Mouse (Mus musculus): ENCODE results near the gene Med18. TPM values are rescaled to one million over a fixed set of nuclear protein-coding genes. Genes with fewer than 3 reads are reported as not detected.

Med18 gene
- total RNA-seq (2014; rRNA removed; ENCODE audit: low replicate concordance), result 6.6 TPM in 2 replicates
- 10.2 TPM in 2 replicates for polyA plus RNA-seq (2015; fragmentation: Nextera tagmentation; extraction: Ambion mirVana)

GRCm38 (mm10) chr4:132463430-132464254 is at the start of gene Med18:
TSS of gene Med18 (minus strand) at chr4:132463921.
- TF ChIP-seq EP300 (IDR thresholded peaks at IDR 0.05; ENCODE audit: low read depth), result peak; percentile 69; the same call in 1 of the 2 replicates
- peak; percentile 40 for TF ChIP-seq CTCF (IDR thresholded peaks at IDR 0.05; ENCODE audit: low read depth)
- peak within 1 kb of the TSS; percentile 23 for H3K27ac ChIP-seq (ENCODE audit: low read depth)
- ATAC-seq (ENCODE audit: insufficient read depth, low read depth) (peak; percentile 91), DNase-seq (ENCODE audit: low spot score) (peak; percentile 90)
- peaks cover 6% of the 10 kb centered on the region; the same call in 1 of the 2 replicates for H3K4me1 ChIP-seq (ENCODE audit: control insufficient read depth, insufficient read depth)
- no peaks in the 10 kb centered on the region for H3K27me3 ChIP-seq (ENCODE audit: control insufficient read depth, insufficient read depth, low read length)
- peak within 1 kb of the TSS; percentile 73 for H3K9ac ChIP-seq (replicated peaks; ENCODE audit: low read depth, low read length)
- no peaks in the 10 kb centered on the region for H3K9me3 ChIP-seq (replicated peaks; ENCODE audit: control insufficient read depth, low read length)
- H3K36me3 ChIP-seq (replicated peaks; ENCODE audit: control insufficient read depth, insufficient read depth, low read length), result peaks cover 15% of the 10 kb centered on the region
- peak within 1 kb of the TSS; percentile 65 for H3K4me3 ChIP-seq (ENCODE audit: low read depth, low read length)
- WGBS, result 1% methylated on average over 44 of the region's 44 CpGs
- H3K4me2 ChIP-seq (ENCODE audit: low read depth, low read length), result peak within 1 kb of the TSS; percentile 86

GRCm38 (mm10) chr4:132512080-132512479 is 48.4 kb upstream of the Med18 start:
- ATAC-seq (ENCODE audit: insufficient read depth, low read depth), result no peak
- H3K27me3 ChIP-seq (ENCODE audit: control insufficient read depth, insufficient read depth, low read length), result no peaks in the 10 kb centered on the region
- TF ChIP-seq CTCF (IDR thresholded peaks at IDR 0.05; ENCODE audit: low read depth) (no peak), EP300 (IDR thresholded peaks at IDR 0.05; ENCODE audit: low read depth) (no peak)

GRCm38 (mm10) chr4:132510352-132510798 is 46.7 kb upstream of the Med18 start, which contains the start of gene Sesn2:
TSS of gene Sesn2 (minus strand) at chr4:132510501.
- no peaks in the 10 kb centered on the region for H3K36me3 ChIP-seq (replicated peaks; ENCODE audit: control insufficient read depth, insufficient read depth, low read length)
- peaks cover 19% of the 10 kb centered on the region; the same call in 1 of the 2 replicates for H3K4me1 ChIP-seq (ENCODE audit: control insufficient read depth, insufficient read depth)
- peak; percentile 98 for DNase-seq (ENCODE audit: low spot score)
- H3K27ac ChIP-seq (ENCODE audit: low read depth), result peak within 1 kb of the TSS; percentile 61
- peak within 1 kb of the TSS; percentile 51 for H3K9ac ChIP-seq (replicated peaks; ENCODE audit: low read depth, low read length)
- peak within 1 kb of the TSS; percentile 83 for H3K4me3 ChIP-seq (ENCODE audit: low read depth, low read length)
- ATAC-seq (ENCODE audit: insufficient read depth, low read depth), result peak; percentile 94
- no peaks in the 10 kb centered on the region for H3K27me3 ChIP-seq (ENCODE audit: control insufficient read depth, insufficient read depth, low read length)
- WGBS, result 0% methylated on average over 32 of the region's 32 CpGs
- H3K9me3 ChIP-seq (replicated peaks; ENCODE audit: control insufficient read depth, low read length), result no peaks in the 10 kb centered on the region
- TF ChIP-seq EP300 (IDR thresholded peaks at IDR 0.05; ENCODE audit: low read depth) (no peak), CTCF (IDR thresholded peaks at IDR 0.05; ENCODE audit: low read depth) (no peak)
- H3K4me2 ChIP-seq (ENCODE audit: low read depth, low read length), result peak within 1 kb of the TSS; percentile 84

More at GRCm38 (mm10) chr4:132512080-132512479, 48.4 kb upstream of the Med18 start:
- H3K9ac ChIP-seq (replicated peaks; ENCODE audit: low read depth, low read length), result no peak overlapping the region
- no peak overlapping the region for H3K27ac ChIP-seq (ENCODE audit: low read depth)
- 76% methylated on average over 3 of the region's 3 CpGs for WGBS
- peaks cover 19% of the 10 kb centered on the region; the same call in 1 of the 2 replicates for H3K4me1 ChIP-seq (ENCODE audit: control insufficient read depth, insufficient read depth)
- H3K36me3 ChIP-seq (replicated peaks; ENCODE audit: control insufficient read depth, insufficient read depth, low read length), result no peaks in the 10 kb centered on the region
- DNase-seq (ENCODE audit: low spot score), result no peak
- no peak overlapping the region for H3K4me2 ChIP-seq (ENCODE audit: low read depth, low read length)
- H3K9me3 ChIP-seq (replicated peaks; ENCODE audit: control insufficient read depth, low read length), result no peaks in the 10 kb centered on the region
- H3K4me3 ChIP-seq (ENCODE audit: low read depth, low read length), result no peak overlapping the region

- under 1% methylated on average over 50 of the region's 52 CpGs for WGBS
- Histone ChIP-seq H3K9ac (replicated peaks; ENCODE audit: low read depth, low read length) (peak overlapping the region; percentile 51), H3K4me3 (ENCODE audit: low read depth, low read length) (peak overlapping the region; percentile 83), H3K4me1 (ENCODE audit: control insufficient read depth, insufficient read depth) (peaks cover 19% of the 10 kb centered on the region; the same call in 1 of the 2 replicates), H3K27me3 (ENCODE audit: control insufficient read depth, insufficient read depth, low read length) (no peaks in the 10 kb centered on the region), H3K9me3 (replicated peaks; ENCODE audit: control insufficient read depth, low read length) (no peaks in the 10 kb centered on the region), H3K36me3 (replicated peaks; ENCODE audit: control insufficient read depth, insufficient read depth, low read length) (no peaks in the 10 kb centered on the region), H3K4me2 (ENCODE audit: low read depth, low read length) (peak overlapping the region; percentile 84), H3K27ac (ENCODE audit: low read depth) (peak overlapping the region; percentile 61)
- DNase-seq (ENCODE audit: low spot score) (peak; percentile 69), ATAC-seq (ENCODE audit: insufficient read depth, low read depth) (peak; percentile 51)
- TF ChIP-seq CTCF (IDR thresholded peaks at IDR 0.05; ENCODE audit: low read depth) (no peak), EP300 (IDR thresholded peaks at IDR 0.05; ENCODE audit: low read depth) (no peak)
These were observed 46.0 kb upstream of the Med18 start for GRCm38 (mm10) chr4:132509621-132510296.

GRCm38 (mm10) chr4:132507210-132507609 is 43.5 kb upstream of the Med18 start:
- no peak overlapping the region for H3K4me3 ChIP-seq (ENCODE audit: low read depth, low read length)
- no peak overlapping the region for H3K4me2 ChIP-seq (ENCODE audit: low read depth, low read length)
- 59% methylated on average over 2 of the region's 2 CpGs for WGBS
- no peak for DNase-seq (ENCODE audit: low spot score)
- ATAC-seq (ENCODE audit: insufficient read depth, low read depth), result no peak
- no peak for TF ChIP-seq EP300 (IDR thresholded peaks at IDR 0.05; ENCODE audit: low read depth)
- TF ChIP-seq CTCF (IDR thresholded peaks at IDR 0.05; ENCODE audit: low read depth), result no peak
- no peaks in the 10 kb centered on the region for H3K9me3 ChIP-seq (replicated peaks; ENCODE audit: control insufficient read depth, low read length)
- no peak overlapping the region for H3K27ac ChIP-seq (ENCODE audit: low read depth)
- no peaks in the 10 kb centered on the region for H3K36me3 ChIP-seq (replicated peaks; ENCODE audit: control insufficient read depth, insufficient read depth, low read length)
- H3K27me3 ChIP-seq (ENCODE audit: control insufficient read depth, insufficient read depth, low read length), result no peaks in the 10 kb centered on the region
- H3K9ac ChIP-seq (replicated peaks; ENCODE audit: low read depth, low read length), result no peak overlapping the region
- H3K4me1 ChIP-seq (ENCODE audit: control insufficient read depth, insufficient read depth), result peaks cover 14% of the 10 kb centered on the region; the same call in 1 of the 2 replicates

Data from heart, postnatal 0 days (tissue).